Mouse (Mus musculus): ENCODE data around the gene Ulk3.

Ulk3 gene

GRCm38 (mm10) chr9:57589224-57590126, at the start of gene Ulk3:
TSS of gene Ulk3 (plus strand) at chr9:57589452.
- DNase-seq, result peak; percentile 79 to 82

- DNase-seq, result no peak
Measured at GRCm38 (mm10) chr9:57539550-57539949, 49.7 kb upstream of the Ulk3 start.

GRCm38 (mm10) chr9:57541312-57541711, 47.9 kb upstream of the Ulk3 start:
- peak; percentile 56 to 64 for DNase-seq

- DNase-seq, result no peak
Measured at GRCm38 (mm10) chr9:57543951-57544350, 45.3 kb upstream of the Ulk3 start.

- peak; percentile 55 to 64 for DNase-seq
Measured at GRCm38 (mm10) chr9:57547287-57547686, 42.0 kb upstream of the Ulk3 start.

- no peak for DNase-seq
Measured at GRCm38 (mm10) chr9:57547869-57548268, 41.4 kb upstream of the Ulk3 start.

- DNase-seq, result peak in 1 of 2 experiments; percentile 49
Measured at GRCm38 (mm10) chr9:57549186-57549585, 40.1 kb upstream of the Ulk3 start.

- no peak for DNase-seq
Measured at GRCm38 (mm10) chr9:57550126-57550862, 39.0 kb upstream of the Ulk3 start.

GRCm38 (mm10) chr9:57552139-57552887, 36.9 kb upstream of the Ulk3 start, which contains the start of gene Mpi:
TSS of gene Mpi (minus strand) at chr9:57552763.
- peak; percentile 80 to 84 for DNase-seq

GRCm38 (mm10) chr9:57553119-57553518, 36.1 kb upstream of the Ulk3 start:
- DNase-seq, result no peak

- DNase-seq, result no peak
Measured at GRCm38 (mm10) chr9:57554753-57555152, 34.5 kb upstream of the Ulk3 start.

- no peak for DNase-seq
Measured at GRCm38 (mm10) chr9:57557215-57557614, 32.0 kb upstream of the Ulk3 start.

- DNase-seq, result no peak
Measured at GRCm38 (mm10) chr9:57558625-57559024, 30.6 kb upstream of the Ulk3 start.

GRCm38 (mm10) chr9:57559568-57559967, 29.7 kb upstream of the Ulk3 start:
- DNase-seq, result no peak

- DNase-seq, result no peak
Measured at GRCm38 (mm10) chr9:57560263-57560662, 29.0 kb upstream of the Ulk3 start.

- DNase-seq, result peak; percentile 95 to 97
Measured at GRCm38 (mm10) chr9:57560861-57561710, 28.2 kb upstream of the Ulk3 start, which contains the start of gene Scamp2. TSS of gene Scamp2 (plus strand) at chr9:57560943.

GRCm38 (mm10) chr9:57561711-57562099, 27.5 kb upstream of the Ulk3 start:
- DNase-seq, result no peak

GRCm38 (mm10) chr9:57562896-57563372, 26.3 kb upstream of the Ulk3 start:
- DNase-seq, result no peak

GRCm38 (mm10) chr9:57564609-57565008, 24.6 kb upstream of the Ulk3 start:
- DNase-seq, result no peak

- DNase-seq, result no peak
Measured at GRCm38 (mm10) chr9:57565741-57566221, 23.5 kb upstream of the Ulk3 start.

GRCm38 (mm10) chr9:57566846-57567245, 22.4 kb upstream of the Ulk3 start:
- no peak for DNase-seq

- no peak for DNase-seq
Measured at GRCm38 (mm10) chr9:57568500-57568899, 20.8 kb upstream of the Ulk3 start.

Measured in cerebellum, adult 18-20 months (tissue).